Mouse (Mus musculus) naive thymus-derived CD4-positive, alpha-beta T cell, adult 5 months (primary cell): Measurements from ENCODE around the gene Umps. TPM values are rescaled to one million over a fixed set of nuclear protein-coding genes. Genes with fewer than 3 reads are reported as not detected.

Experiments
- polyA plus RNA-seq: library from polyadenylated mRNA; unstranded; fragments of 100-300 nt; shearing (Covaris generic); gene quantifications from one replicate; pipeline ENCODE4 v1.2.1, GENCODE M21; 2017

The Umps gene
- 26.5 TPM for polyA plus RNA-seq

GRCm38 (mm10) chr16:33966538-33967282, at the start of gene Umps:
Gene Umps, minus strand, starts transcription at chr16:33967038.

Other genes with a start within 250 kb of the Umps start
- gene Muc13, start 173.0 kb downstream of the Umps start, polyA plus RNA-seq: not detected
- not detected for gene Itgb5, start 137.4 kb downstream of the Umps start, polyA plus RNA-seq